Mouse (Mus musculus) lung, postnatal 0 days (tissue): ENCODE data around the gene Dusp22.

Experiments used
- CTCF ChIP-seq: IDR thresholded peaks from 2 replicates; pipeline ENCODE4 v1.5.1; 2016; ENCODE audit warnings: antibody characterized with exemption, mild to moderate bottlenecking
- EP300 ChIP-seq: IDR thresholded peaks from 2 replicates; pipeline ENCODE4 v1.6.1; 2016; ENCODE audit warnings: antibody characterized with exemption, mild to moderate bottlenecking, control low read depth

GRCm38 (mm10) chr13:30638378-30639115 is 21.3 kb upstream of the Dusp22 start:
- TF ChIP-seq EP300: no peak
- TF ChIP-seq CTCF: no peak
